Mouse (Mus musculus) urinary bladder, postnatal 4 days (tissue): Measurements from ENCODE around the gene Cass4.

Experiments
- DNase-seq, 2 experiments: peaks; one replicate each; pipeline ENCODE4 v3.0.0; 2021 to 2022; ENCODE audit warnings: low spot score in 2 of 2

Cass4 gene

DNA sequence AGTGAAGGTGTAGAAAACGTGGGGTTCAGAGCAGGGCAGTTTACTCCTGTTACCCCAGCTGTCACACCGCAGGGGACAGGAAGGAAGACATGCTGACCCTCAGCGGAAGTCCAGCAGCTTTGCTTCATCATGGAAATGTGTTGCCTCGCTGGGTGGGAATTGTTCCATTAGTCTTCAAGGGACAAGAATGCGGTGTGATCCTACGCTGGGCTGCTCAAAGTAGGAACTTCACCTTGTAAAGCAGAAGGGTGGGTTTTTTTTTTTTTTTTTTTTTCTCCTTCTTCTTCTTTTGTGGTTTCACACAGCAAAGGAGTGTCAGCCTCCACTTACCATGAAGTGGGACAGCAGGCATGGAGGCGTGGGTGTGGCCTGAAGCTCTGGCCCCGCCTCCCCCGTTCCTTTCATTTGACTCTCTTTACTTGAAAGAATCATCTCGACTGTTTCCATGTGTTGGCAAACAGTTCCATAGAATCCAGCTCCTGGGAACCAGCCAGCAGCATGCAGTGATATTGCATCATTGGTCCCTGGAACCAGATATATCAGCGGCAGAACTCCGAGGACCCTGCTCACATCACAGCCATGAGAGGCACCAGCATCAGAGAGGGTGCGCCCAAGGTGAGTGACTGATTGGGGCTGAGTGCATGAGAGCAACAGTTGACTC, at the start of gene Cass4:
Cass4 (plus strand) TSS at position 404 of the 661 bp plus-strand sequence.
- DNase-seq = no peak

DNA sequence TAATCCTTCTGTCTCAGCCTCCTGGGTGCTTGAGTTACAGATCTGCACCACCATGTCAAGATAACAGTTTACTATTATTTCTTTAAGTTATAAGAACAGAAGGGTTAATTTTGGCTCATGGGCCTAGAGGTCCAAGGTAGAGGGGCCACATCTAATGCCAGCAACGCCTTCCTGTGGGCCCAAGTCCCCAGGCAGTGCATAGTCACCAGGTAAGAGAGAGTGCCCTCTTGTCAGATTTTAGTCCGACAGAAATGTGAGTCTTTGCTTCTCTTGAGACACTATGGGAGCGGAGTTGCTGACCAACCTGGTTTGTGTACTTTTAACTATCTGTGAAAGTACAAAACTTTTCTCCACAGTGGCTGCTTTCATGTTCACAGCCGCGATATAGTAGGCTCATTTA, 48.9 kb upstream of the Cass4 start:
- no peak for DNase-seq

DNA sequence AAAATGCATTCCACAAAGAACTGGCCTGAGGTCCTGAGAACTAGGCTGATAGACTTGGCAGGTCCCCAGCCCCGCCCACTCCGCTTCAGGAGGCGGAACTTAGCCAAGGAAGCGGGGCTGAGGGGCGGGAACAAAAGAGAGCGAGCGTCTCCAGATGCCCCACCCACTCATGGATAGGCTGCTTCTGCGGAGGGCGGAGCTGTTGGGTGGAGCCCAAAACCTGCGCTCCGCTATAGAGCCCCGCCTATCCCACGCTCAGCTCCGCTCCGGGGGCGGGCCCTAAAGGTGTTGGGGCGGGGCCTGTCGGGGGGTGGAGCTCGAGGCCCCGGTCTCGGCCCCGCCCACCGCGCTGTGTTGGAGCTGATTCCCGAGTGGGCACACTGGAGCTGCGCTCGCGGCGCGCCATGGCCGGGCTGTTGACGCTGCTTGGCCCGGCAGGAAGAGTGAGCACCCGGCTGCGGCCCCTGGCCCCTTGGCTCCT, 48.3 kb upstream of the Cass4 start, which contains the start of gene Fam210b:
Fam210b (plus strand) TSS at position 308 of the 481 bp plus-strand sequence.
- DNase-seq = peak; percentile 93

DNA sequence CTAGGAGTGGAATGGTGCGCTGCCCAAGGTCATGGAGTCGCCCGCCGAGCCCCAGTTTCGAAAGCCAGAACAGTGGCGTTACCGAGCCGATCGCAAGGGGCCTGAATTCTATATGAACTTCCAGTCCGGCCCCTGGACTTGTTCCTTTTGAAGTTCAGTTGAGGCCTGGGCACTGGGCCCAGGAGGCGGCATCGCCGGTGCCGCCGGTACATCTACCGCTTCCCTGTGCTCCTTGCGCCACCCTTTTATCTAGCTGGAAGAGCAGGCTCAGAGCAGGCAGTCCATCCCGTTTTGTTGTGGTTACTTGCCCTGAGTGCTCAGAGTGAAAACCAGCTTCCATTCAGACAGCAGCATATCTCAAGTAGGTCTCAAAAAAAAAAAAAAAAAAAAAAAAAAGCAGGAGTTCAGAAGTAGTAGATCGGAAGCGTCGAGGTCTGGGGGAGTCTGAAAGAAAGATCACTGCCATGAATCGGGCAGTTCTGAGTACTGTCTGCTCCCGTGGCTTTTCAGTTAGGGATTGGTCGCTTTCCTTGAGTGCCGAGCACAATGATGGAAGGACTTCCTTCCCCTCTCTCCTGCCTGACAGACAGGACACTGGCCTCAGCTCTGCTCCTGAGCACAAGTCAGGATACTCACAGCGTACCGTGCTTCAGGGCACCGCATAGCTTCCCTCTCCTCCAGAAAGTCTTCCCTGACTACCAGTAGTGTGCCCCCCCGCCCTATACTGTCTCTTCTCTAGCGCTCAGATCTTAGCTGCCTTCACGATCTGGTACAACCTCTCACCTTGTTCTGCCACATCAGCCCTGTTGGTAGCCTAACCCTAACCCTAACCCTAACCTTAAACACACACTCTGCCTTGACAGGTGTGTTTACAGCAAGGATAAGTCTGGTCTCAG, 47.3 kb upstream of the Cass4 start:
- DNase-seq = peak in 1 of 2 experiments; percentile 29

GRCm38 (mm10) chr2:172346933-172347611, 46.5 kb upstream of the Cass4 start:
- no peak for DNase-seq

GRCm38 (mm10) chr2:172348297-172348950, 45.2 kb upstream of the Cass4 start:
- DNase-seq = no peak

GRCm38 (mm10) chr2:172349776-172350175, 43.8 kb upstream of the Cass4 start:
- no peak for DNase-seq

DNA sequence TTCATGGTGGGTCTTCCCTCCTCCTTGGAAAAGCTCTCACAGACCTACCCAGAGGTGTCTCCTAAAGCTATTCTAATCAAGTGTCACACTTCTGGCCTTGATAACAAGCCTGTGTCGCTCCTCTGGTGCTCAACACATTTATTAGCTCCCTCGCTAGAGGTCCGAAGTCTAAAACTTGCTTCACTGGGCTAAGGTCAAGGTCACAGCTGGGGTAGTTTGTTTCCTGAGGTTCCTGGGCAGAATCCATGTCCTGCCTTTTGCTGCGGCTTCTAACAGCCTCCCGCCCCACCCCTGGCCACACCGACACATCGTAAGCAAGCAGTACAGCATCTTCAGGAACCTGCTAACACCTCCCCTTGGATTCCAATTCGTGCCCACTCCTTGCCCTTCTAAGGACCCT, 42.8 kb upstream of the Cass4 start:
- no peak for DNase-seq

DNA sequence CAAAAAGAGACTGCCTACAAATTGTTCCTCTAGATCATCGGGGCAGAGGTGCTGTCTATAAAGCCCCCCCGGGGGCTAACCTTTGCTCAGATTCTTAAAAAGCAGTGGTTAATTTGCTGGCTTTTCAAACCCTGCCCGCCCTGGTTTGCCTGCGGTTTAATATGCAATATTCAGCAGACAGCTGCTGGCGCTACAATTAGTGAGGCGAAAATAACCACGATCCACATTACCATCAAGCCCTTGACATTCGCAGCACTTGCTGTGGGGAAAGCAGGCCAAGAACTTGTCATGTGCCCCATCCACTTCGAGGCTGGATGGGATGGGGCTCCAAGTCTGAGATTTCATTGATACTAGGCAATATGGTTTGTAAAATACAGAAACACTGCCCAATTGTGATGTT, 40.4 kb upstream of the Cass4 start:
- no peak for DNase-seq

- no peak for DNase-seq
Observed at GRCm38 (mm10) chr2:172354761-172355160, 38.8 kb upstream of the Cass4 start.

GRCm38 (mm10) chr2:172355833-172356232, 37.8 kb upstream of the Cass4 start:
- DNase-seq = no peak

GRCm38 (mm10) chr2:172363176-172363575, 30.4 kb upstream of the Cass4 start:
- no peak for DNase-seq

DNA sequence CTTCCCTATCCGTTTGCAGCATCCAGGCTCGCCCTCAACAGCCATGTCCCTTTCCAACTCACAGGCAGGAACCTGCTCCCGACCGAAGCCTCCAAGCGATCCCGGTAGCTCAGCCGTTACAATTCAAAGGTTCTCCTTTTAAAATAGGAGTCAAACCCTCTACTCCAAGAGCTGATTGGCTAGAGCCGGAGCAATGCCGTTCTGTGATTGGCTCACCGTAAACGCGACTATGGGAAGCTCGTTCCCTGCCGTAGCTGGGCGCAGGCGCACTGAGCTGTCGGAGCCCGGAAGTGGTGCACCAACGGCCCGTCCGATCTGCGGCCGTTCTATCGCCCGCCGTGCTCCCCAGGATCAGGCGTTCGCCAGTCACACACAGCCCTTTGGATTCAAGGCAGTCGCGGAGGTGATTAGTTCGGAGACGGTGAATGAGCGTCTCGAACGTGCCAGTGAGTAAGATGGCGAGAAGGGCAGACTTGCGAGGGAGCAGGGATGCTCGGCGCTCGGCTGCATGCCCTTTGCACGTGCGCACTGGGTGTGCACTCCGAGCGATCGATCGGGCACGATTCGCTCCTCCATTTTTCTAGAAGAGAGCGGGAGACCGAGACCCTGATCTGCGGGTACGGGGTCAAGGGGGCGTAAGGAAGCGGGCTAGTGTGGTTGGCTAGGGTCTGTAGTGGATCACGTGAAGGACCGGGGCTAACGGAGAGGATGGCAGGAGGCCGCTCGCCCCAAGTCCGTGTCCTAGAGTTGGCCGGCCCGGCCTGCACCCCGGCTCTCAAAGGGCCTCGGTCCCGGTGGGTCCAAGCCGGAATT, 23.0 kb upstream of the Cass4 start, which contains the start of the genes Aurka and Cstf1:
Aurka (minus strand) TSS at position 125 of the 813 bp plus-strand sequence.
Cstf1 (plus strand) TSS at position 271 of the 813 bp plus-strand sequence.
- DNase-seq = peak; percentile 92 to 93

GRCm38 (mm10) chr2:172371258-172371657, 22.3 kb upstream of the Cass4 start:
- DNase-seq = no peak

GRCm38 (mm10) chr2:172376551-172376950, 17.0 kb upstream of the Cass4 start:
- DNase-seq = no peak

DNA sequence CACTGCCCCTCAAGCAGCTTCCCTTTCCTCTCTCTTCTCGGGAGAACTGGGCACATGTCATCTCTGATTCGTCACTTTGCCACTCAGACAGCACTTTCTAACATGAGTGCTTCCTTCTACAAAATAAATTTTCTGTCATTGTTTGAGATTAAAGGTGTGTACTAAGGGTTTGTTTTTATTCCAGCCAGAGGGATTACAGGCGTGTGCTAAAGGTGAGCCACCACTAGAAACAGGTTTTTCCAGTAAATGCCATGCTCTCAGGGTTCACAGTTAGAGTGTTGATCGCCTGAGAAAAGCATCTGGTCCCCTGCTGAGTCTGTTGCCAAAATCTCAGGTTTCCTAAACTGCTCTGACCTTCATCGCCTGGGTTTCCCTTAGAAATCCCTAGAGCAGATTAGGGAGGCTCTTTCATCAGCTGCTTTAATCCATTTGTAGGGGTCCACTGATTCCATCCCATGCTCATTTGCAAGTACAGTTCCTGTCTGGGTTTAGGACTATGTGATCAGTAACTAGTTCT, 16.5 kb upstream of the Cass4 start:
- no peak for DNase-seq

DNA sequence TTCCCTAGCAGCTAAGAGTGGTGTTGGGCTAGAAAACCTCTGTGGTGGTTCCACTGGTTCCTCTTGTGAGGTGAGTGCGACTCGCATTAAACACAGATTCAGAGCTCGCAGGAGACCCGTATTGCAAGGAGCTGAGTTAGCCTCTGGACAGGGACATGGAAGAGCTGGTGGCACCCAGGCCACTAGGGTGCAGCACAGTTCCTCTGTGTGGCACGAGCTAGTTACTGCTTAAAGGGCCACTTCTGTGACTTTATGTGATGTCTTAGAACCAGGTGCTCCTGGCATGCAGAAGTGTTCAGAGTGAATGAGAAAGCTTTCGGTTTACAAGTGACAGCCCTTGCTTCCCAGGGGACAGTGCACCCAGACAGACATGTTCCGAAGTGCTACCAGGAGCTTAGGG, 15.3 kb upstream of the Cass4 start:
- DNase-seq = no peak

DNA sequence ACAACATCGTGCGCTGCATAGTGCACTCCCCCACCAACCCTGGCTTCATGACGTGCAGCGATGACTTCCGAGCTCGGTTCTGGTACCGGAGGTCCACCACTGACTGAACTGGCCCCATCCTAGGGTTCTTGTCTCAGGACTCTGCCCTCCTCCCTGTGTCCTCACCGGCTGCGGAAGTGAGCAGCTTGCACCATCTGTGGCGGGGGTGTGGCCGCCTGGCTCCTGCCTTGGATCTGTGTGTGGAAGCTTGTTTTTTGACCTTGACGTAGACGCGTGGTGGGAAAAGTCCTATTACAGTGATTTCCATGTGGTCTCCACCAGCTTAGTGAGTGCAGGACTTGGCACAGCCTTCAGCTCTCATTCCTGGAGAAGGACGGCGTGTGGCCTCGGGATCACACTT, 13.1 kb upstream of the Cass4 start:
- DNase-seq = no peak

- DNase-seq = no peak
Observed at GRCm38 (mm10) chr2:172381341-172381740, 12.3 kb upstream of the Cass4 start.

- no peak for DNase-seq
Observed at GRCm38 (mm10) chr2:172381898-172382297, 11.7 kb upstream of the Cass4 start.
